Mouse (Mus musculus) heart, embryonic 14.5 days (tissue): ENCODE measurements around the gene Gm13889. TPM values are rescaled to one million over a fixed set of nuclear protein-coding genes. Genes with fewer than 3 reads are reported as not detected.

ENCODE experiments used
- ATAC-seq: fragments of 200-750 bp; cut with Nextera tagmentation; 2 replicates; pipeline ENCODE4 v1.8.0; 2017; ENCODE audit warnings: low read depth, moderate TSS enrichment; ENCODE audit not compliant: insufficient number of reproducible peaks, insufficient read depth, low FRiP score
- H3K27ac ChIP-seq, 2 experiments: fragments of 200-500 bp in 1 of 2; fragments of 300-500 bp in 1 of 2; sonication (generic) in 1 of 2; replicated peaks in 1 of 2; 2 replicates each; pipeline ENCODE4 v1.5.1; 2012 to 2014; ENCODE audit warnings: low read depth in 2 of 2, low read length in 2 of 2, control low read depth in 1 of 2, mild to moderate bottlenecking in 1 of 2, mixed read lengths in 1 of 2; ENCODE audit not compliant: control insufficient read depth in 1 of 2, insufficient read depth in 1 of 2
- H3K27me3 ChIP-seq: fragments of 300-500 bp; sonication (generic); 2 replicates; pipeline ENCODE4 v1.6.1; 2014; ENCODE audit warnings: mild to moderate bottlenecking, low read length, control low read depth; ENCODE audit not compliant: control insufficient read depth, insufficient read depth
- H3K36me3 ChIP-seq: fragments of 300-500 bp; sonication (generic); 2 replicates; pipeline ENCODE4 v1.6.1; 2014; ENCODE audit warnings: mild to moderate bottlenecking, control low read depth, low read length, mixed read lengths; ENCODE audit not compliant: control insufficient read depth, insufficient read depth
- H3K4me1 ChIP-seq, 2 experiments: fragments of 200-500 bp in 1 of 2; fragments of 300-500 bp in 1 of 2; sonication (generic) in 1 of 2; 2 replicates each; pipeline ENCODE4 v1.6.1; 2012 to 2014; ENCODE audit warnings: low read length in 2 of 2, control low read depth in 1 of 2, mixed read lengths in 1 of 2; ENCODE audit not compliant: control insufficient read depth in 2 of 2, insufficient read depth in 2 of 2
- H3K4me2 ChIP-seq: fragments of 300-500 bp; sonication (generic); 2 replicates; pipeline ENCODE4 v1.6.1; 2014; ENCODE audit warnings: mild to moderate bottlenecking, low read length
- H3K4me3 ChIP-seq, 2 experiments: fragments of 200-500 bp in 1 of 2; fragments of 300-500 bp in 1 of 2; sonication (generic) in 1 of 2; 2 replicates each; pipeline ENCODE4 v1.5.1; 2012 to 2014; ENCODE audit warnings: low read length in 2 of 2, mild to moderate bottlenecking in 2 of 2, control low read depth in 1 of 2, low read depth in 1 of 2, moderate library complexity in 1 of 2; ENCODE audit not compliant: control insufficient read depth in 1 of 2, insufficient read depth in 1 of 2
- H3K9ac ChIP-seq: fragments of 300-500 bp; sonication (generic); 2 replicates; pipeline ENCODE4 v1.6.1; 2014; ENCODE audit warnings: mild to moderate bottlenecking, low read length
- H3K9me3 ChIP-seq: fragments of 300-500 bp; sonication (generic); 2 replicates; pipeline ENCODE4 v1.6.1; 2016; ENCODE audit warnings: low read length, control low read depth; ENCODE audit not compliant: control insufficient read depth
- WGBS: fragments of 180-500 bp; shearing (Covaris S2); extraction: QIAGEN DNeasy Blood & Tissue Kit; methylation state at CpG from one replicate; pipeline ENCODE4 v1.1.7; 2014; 5-methylcytosine and 5-hydroxymethylcytosine counted together
- polyA plus RNA-seq: library from polyadenylated mRNA; unstranded; fragments of >200 nt; fragmentation: Nextera tagmentation; extraction: Ambion mirVana; gene quantifications from 2 replicates; pipeline ENCODE4 v1.2.1, GENCODE M21; 2014

The Gm13889 gene
- polyA plus RNA-seq, 1 experiment from 2014 or later, result 9.9 TPM

DNA sequence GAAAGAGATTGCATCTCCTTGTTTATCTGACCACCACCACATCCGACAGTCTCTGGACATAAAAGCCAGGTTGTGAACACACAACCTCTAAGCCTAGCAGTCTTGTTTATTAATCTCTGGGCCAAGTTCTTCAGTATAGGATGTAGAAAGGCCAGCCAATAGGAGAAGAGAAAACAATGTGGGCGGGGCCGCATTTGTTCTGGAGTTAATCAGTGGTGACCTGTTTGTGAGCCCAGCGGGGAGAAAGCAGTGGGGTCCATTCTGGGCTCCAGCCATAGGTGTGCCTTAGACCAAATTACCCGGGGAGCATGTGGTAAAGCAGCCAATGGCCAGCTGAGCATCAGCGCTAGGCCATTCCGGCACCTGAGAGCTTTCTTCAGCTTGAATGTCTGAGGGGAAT is 18.0 kb upstream of the Gm13889 start:
- no peak overlapping the region for H3K4me3 ChIP-seq
- peaks cover 12 to 19% of the 10 kb centered on the region in 2 experiments for H3K4me1 ChIP-seq
- no peak overlapping the region for H3K27ac ChIP-seq
- H3K9me3 ChIP-seq, result no peaks in the 10 kb centered on the region
- peaks cover 12% of the 10 kb centered on the region for H3K36me3 ChIP-seq
- WGBS, result 55% methylated on average over 7 of the region's 7 CpGs
- no peak overlapping the region for H3K9ac ChIP-seq
- ATAC-seq, result no peak
- no peak overlapping the region for H3K4me2 ChIP-seq
- H3K27me3 ChIP-seq, result peaks cover 4% of the 10 kb centered on the region; the same call in 1 of the 2 replicates

DNA sequence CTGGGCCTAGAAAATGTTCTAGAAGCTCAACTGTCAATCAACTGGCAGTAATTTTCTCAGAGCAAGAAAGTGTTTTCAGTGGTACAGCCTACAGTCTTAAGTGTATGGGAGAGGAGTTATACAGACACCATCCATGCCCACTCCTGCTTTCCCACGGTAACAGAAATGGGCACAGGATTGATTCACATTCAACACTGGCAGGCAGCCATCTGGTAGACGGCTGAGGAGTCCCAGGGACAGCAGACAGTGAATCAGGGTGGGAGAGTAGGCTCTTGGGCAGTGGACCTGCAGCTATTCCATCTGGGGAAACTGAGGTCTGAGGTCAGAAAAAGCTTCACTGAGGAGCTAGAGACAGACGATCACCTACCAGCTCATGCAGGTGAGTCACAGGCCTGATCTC is 14.6 kb upstream of the Gm13889 start:
- peaks cover 4% of the 10 kb centered on the region; the same call in 1 of the 2 replicates for H3K27me3 ChIP-seq
- no peaks in the 10 kb centered on the region for H3K9me3 ChIP-seq
- WGBS, result 57% methylated on average over 3 of the region's 3 CpGs
- no peaks in the 10 kb centered on the region for H3K36me3 ChIP-seq
- ATAC-seq, result no peak
- H3K27ac ChIP-seq, result no peak overlapping the region
- H3K4me1 ChIP-seq, result peaks cover 7 to 11% of the 10 kb centered on the region in 2 experiments
- H3K9ac ChIP-seq, result no peak overlapping the region
- H3K4me3 ChIP-seq, result no peak overlapping the region
- no peak overlapping the region for H3K4me2 ChIP-seq

GRCm38 (mm10) chr2:93964494-93965160 is 7.6 kb upstream of the Gm13889 start:
- Histone ChIP-seq H3K27me3 (no peaks in the 10 kb centered on the region), H3K27ac (no peak overlapping the region), H3K9ac (no peak overlapping the region), H3K9me3 (no peaks in the 10 kb centered on the region), H3K4me2 (no peak overlapping the region), H3K4me3 (no peak overlapping the region), H3K36me3 (no peaks in the 10 kb centered on the region), H3K4me1 (peaks cover 0 to 3% of the 10 kb centered on the region in 2 experiments; a peak in 1 of 4 replicates)
- ATAC-seq, result no peak
- WGBS, result 62% methylated on average over 7 of the region's 7 CpGs

DNA sequence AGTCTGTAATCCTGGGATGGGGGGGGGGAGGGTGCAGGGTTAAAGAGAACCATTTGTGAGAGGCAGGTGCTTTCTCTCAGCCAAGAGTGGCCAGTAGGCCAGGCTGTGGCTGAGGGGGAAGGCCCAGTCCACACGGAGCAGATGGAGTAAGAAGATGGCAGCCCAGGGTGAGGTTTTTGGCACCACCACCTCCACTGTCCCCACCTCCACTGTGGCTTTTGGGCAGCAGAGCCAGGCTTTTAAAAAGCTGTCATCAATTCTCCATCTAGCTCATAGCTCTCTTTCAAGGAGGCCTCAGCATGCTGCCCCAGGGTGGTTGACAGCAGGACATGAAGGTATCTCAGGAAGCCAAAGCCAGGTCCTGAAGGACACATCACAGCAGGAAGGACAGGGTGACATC is 6.8 kb upstream of the Gm13889 start:
- Histone ChIP-seq H3K27me3 (no peaks in the 10 kb centered on the region), H3K36me3 (no peaks in the 10 kb centered on the region), H3K27ac (no peak overlapping the region), H3K4me2 (no peak overlapping the region), H3K4me3 (no peak overlapping the region), H3K9ac (no peak overlapping the region), H3K9me3 (no peaks in the 10 kb centered on the region), H3K4me1 (peaks cover 0 to 3% of the 10 kb centered on the region in 2 experiments; a peak in 1 of 4 replicates)
- ATAC-seq, result no peak
- WGBS, result 100% methylated on average over 1 of the region's 1 CpGs

DNA sequence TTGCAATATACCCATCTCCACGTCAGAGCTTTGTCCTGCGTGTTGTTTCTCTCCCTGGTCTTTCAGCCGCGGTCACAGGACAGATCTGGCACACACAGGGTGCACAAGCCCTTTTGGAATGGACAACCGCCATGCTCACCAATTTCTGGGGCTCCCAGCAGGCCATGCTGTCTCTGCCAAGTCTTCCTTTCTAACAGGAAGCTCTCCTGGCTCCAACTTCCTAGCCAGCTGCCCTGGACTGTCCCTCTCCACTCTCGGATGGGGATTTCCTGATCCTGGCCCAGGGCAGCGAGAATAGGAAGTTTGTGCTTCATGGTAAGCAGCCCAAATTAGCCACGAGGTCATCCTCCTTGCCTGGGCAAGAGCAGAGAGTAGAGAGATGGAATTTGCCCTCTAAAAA is 4.7 kb upstream of the Gm13889 start:
- H3K4me2 ChIP-seq, result no peak overlapping the region
- WGBS, result 58% methylated on average over 8 of the region's 8 CpGs
- no peak overlapping the region for H3K4me3 ChIP-seq
- peaks cover 13% of the 10 kb centered on the region for H3K27me3 ChIP-seq
- no peak for ATAC-seq
- H3K27ac ChIP-seq, result no peak overlapping the region
- no peak overlapping the region for H3K9ac ChIP-seq
- peaks cover 0 to 3% of the 10 kb centered on the region in 2 experiments; a peak in 1 of 4 replicates for H3K4me1 ChIP-seq
- no peaks in the 10 kb centered on the region for H3K9me3 ChIP-seq
- no peaks in the 10 kb centered on the region for H3K36me3 ChIP-seq

GRCm38 (mm10) chr2:93959346-93959745 is 2.3 kb upstream of the Gm13889 start:
- Histone ChIP-seq H3K4me1 (peaks cover 9 to 13% of the 10 kb centered on the region in 2 experiments), H3K9ac (no peak overlapping the region), H3K36me3 (no peaks in the 10 kb centered on the region), H3K4me3 (no peak overlapping the region), H3K27ac (no peak overlapping the region), H3K27me3 (peaks cover 26% of the 10 kb centered on the region), H3K9me3 (no peaks in the 10 kb centered on the region), H3K4me2 (no peak overlapping the region)
- WGBS, result 69% methylated on average over 8 of the region's 8 CpGs
- no peak for ATAC-seq

- H3K27ac ChIP-seq, result no peak overlapping the region
- WGBS, result 63% methylated on average over 3 of the region's 3 CpGs
Observed at GRCm38 (mm10) chr2:93958216-93958615, 1.2 kb upstream of the Gm13889 start.

DNA sequence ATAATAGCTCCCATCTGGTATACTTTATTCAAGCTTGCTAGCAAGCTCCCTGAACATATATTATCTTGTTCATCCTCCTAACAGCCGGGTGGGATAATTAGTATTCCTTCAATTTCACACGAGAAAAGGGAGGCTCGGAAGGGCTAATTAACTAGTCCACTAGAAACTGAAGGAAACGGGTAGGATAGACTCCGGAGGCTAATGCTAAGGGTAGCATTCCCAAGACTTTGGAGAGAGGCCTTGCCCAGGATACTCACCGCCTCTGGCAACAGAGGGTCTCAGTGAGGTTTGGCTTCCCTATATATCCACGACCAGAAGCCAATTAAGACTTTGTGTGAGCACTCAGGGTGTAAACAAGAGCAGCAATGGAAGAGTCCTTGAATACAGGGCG is 779 bp upstream of the Gm13889 start:
- Histone ChIP-seq H3K4me1 (peaks cover 9 to 13% of the 10 kb centered on the region in 2 experiments), H3K9me3 (no peaks in the 10 kb centered on the region), H3K4me2 (no peak overlapping the region), H3K27me3 (peaks cover 39% of the 10 kb centered on the region), H3K9ac (no peak overlapping the region), H3K36me3 (no peaks in the 10 kb centered on the region), H3K27ac (no peak overlapping the region), H3K4me3 (no peak overlapping the region)
- 61% methylated on average over 8 of the region's 8 CpGs for WGBS
- no peak for ATAC-seq

More at GRCm38 (mm10) chr2:93958216-93958615, 1.2 kb upstream of the Gm13889 start:
- Histone ChIP-seq H3K9me3 (no peaks in the 10 kb centered on the region), H3K36me3 (no peaks in the 10 kb centered on the region), H3K9ac (no peak overlapping the region), H3K4me3 (no peak overlapping the region), H3K4me1 (peaks cover 9 to 13% of the 10 kb centered on the region in 2 experiments), H3K4me2 (no peak overlapping the region), H3K27me3 (peaks cover 35% of the 10 kb centered on the region)
- no peak for ATAC-seq
